Mouse (Mus musculus): ENCODE results near the gene 2810408A11Rik. TPM values are rescaled to one million over a fixed set of nuclear protein-coding genes. Genes with fewer than 3 reads are reported as not detected.

Gene 2810408A11Rik
- 12.6 and 13.0 TPM in 2 replicates for polyA plus RNA-seq (2015; fragmentation: Nextera tagmentation; extraction: Ambion mirVana)

DNA sequence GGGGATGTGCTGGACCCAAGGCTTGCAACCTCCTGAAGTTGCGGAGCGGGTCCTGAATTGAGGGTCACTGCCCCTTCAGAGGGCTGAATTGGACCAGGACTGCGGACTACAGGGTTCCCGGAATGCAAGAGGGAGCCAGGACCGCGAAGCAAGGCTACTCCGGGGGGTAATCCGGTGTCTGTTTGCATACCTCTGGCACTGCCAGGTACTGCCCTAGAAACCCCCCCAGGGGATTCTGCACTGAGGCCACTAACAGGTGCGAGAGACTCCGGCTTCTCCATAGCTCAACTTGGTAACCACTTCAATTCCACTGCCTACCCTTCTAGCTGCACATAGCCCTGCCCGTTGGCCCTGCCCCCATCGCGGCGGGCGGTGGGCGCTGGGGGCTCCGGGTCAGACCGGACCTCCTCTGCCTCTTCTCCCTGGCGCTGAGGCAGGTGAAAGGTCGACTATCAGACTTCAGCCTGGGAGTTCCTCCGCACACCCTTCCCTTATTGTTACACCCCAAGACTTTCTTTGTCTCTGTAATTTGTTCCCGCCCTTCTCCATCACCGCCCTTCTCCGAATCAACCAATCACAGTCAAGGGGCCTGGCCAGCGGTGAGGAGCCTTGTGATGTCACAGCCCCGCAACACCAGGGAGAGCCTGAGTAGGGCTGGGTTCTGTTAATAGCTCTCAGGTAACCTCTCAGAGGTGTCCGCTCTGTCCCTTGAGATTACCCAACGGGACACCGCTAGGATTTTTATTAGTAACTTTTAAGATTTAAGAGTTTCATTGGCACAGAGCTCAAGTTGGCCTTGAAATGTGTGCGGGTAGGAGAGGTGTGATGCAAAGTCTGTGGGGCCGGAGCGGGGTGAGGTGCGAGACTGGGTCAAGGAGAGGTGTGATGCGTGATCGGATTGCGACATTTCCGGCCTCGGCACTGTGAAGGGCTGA is at the start of gene 2810408A11Rik, which contains the start of gene Neurl4:
2810408A11Rik (minus strand) TSS at position 517 of the 935 bp plus-strand sequence.
Neurl4 (plus strand) TSS at position 602 of the 935 bp plus-strand sequence.
- Histone ChIP-seq H3K4me3 (replicated peaks) (peak within 1 kb of the TSS; percentile 96), H3K36me3 (peaks cover 24% of the 10 kb centered on the region), H3K27ac (peak within 1 kb of the TSS; percentile 99), H3K4me1 (peaks cover 31% of the 10 kb centered on the region), H3K9ac (peak within 1 kb of the TSS; percentile 93), H3K9me3 (replicated peaks) (no peaks in the 10 kb centered on the region), H3K27me3 (no peaks in the 10 kb centered on the region), H3K4me2 (peak within 1 kb of the TSS; percentile 97)
- under 1% methylated on average over 38 of the region's 38 CpGs for whole genome bisulfite sequencing
- peak; percentile 97 for ATAC-seq (replicated peaks; ENCODE audit: low FRiP score)

DNA sequence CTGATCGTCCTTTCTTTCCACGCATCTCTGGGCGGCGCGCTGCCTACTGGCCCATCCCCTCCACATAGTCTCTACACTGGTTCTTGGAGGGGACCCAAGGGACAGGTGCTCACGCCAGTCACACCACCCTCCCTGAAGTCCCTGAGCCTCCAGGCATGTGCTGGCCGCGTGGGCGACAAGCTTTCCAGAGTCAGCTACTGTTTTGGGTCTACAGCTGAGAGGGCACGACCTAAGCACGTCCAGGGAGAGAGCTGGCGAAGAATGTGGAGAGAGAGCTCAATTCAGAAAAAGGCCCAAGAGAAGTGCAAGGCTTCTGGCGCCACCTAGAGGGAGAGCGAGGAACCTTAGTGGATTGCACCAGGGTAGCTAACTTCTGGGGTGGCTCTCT is 48.0 kb upstream of the 2810408A11Rik start:
- H3K4me3 ChIP-seq (replicated peaks): peak overlapping the region; percentile 63
- H3K27ac ChIP-seq: peak overlapping the region; percentile 94
- peak overlapping the region; percentile 69 for H3K4me2 ChIP-seq
- H3K4me1 ChIP-seq: peaks cover 37% of the 10 kb centered on the region
- peak overlapping the region; percentile 62 for H3K9ac ChIP-seq
- H3K36me3 ChIP-seq: peaks cover 18% of the 10 kb centered on the region
- H3K27me3 ChIP-seq: peaks cover 12% of the 10 kb centered on the region
- peak; percentile 53 for ATAC-seq (replicated peaks; ENCODE audit: low FRiP score)
- WGBS: under 1% methylated on average over 14 of the region's 14 CpGs
- H3K9me3 ChIP-seq (replicated peaks): no peaks in the 10 kb centered on the region

DNA sequence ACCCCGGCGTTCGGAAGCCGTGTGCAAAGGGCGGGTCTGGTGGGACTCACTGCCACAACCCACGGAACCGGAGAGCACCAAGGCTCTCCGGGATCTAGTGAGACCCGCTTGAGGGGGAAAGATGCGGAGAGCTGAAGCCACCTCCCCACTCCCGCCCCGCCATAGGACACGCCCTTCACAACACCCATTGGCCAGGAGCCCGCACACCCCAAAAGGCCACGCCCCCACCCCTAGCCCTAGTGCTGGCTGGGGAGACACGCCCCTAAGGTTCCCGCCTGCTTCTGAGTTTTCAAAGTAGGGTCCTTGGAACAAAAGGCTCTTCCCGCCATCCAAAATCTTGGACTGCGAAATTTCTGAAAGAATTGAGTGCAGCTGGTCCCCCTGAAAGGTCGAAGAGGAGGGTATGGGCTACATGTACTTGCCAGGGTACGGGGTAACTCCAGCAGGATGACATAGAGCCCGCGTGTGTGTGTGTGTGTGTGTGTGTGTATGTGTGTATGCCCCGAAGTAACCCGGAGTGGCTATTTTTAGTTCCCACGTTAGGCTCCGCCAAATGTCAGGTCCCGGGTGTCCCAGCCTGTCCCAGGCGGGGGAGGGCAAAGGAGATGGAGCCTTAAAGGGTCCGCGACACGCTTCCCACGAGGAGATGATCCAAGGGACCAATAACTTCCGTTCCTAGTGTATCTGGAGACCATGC is 47.4 kb upstream of the 2810408A11Rik start, which contains the start of gene Slc2a4:
Slc2a4 (minus strand) TSS at position 123 of the 697 bp plus-strand sequence.
- peak; percentile 93 for ATAC-seq (replicated peaks; ENCODE audit: low FRiP score)
- WGBS: under 1% methylated on average over 34 of the region's 34 CpGs
- Histone ChIP-seq H3K36me3 (peaks cover 22% of the 10 kb centered on the region), H3K4me2 (peak within 1 kb of the TSS; percentile 69), H3K27me3 (peaks cover 12% of the 10 kb centered on the region), H3K4me3 (replicated peaks) (peak within 1 kb of the TSS; percentile 63), H3K27ac (peak within 1 kb of the TSS; percentile 94), H3K9ac (peak within 1 kb of the TSS; percentile 62), H3K9me3 (replicated peaks) (no peaks in the 10 kb centered on the region), H3K4me1 (peaks cover 37% of the 10 kb centered on the region)

DNA sequence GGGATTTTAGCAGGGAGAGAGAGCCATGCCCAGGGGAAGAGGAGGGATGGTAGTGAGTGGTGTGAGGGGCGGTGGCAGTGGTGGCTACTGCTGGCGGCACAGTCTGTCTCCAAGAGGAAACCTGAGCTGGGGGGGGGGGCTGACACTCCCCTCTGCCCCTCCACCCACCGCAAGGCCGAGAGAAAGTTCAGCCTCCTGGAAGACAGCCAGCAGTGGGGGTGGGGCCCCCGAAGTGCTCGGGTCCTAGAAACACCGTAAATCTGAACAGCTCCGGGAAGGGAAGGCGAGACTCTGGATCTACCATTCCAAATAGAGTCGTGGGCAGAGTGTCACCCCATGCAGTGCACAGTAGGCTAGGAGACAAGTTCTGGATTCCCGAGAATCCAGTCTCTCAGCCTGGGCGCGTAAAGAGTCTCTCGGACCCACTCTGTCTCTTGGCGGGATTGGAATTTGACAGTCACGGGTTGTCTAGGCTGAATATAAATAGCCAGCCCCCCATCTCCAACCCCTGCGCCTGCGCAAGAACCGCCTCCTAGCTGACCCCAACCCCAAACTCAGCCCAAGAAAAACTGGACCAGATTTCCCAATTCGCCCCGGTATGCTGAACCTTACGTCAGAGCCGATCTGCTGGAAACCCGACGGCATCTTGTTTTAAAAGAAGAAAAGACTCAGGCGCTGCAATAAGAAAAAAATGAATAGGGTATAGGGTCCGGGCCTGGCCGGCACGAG is 46.7 kb upstream of the 2810408A11Rik start:
- peaks cover 28% of the 10 kb centered on the region for H3K36me3 ChIP-seq
- peak; percentile 54 for ATAC-seq (replicated peaks; ENCODE audit: low FRiP score)
- peak overlapping the region; percentile 69 for H3K4me2 ChIP-seq
- peak overlapping the region; percentile 63 for H3K4me3 ChIP-seq (replicated peaks)
- H3K9ac ChIP-seq: peak overlapping the region; percentile 62
- 2% methylated on average over 29 of the region's 29 CpGs for WGBS
- peaks cover 9% of the 10 kb centered on the region for H3K27me3 ChIP-seq
- H3K9me3 ChIP-seq (replicated peaks): no peaks in the 10 kb centered on the region
- H3K27ac ChIP-seq: peak overlapping the region; percentile 94
- H3K4me1 ChIP-seq: peaks cover 37% of the 10 kb centered on the region

DNA sequence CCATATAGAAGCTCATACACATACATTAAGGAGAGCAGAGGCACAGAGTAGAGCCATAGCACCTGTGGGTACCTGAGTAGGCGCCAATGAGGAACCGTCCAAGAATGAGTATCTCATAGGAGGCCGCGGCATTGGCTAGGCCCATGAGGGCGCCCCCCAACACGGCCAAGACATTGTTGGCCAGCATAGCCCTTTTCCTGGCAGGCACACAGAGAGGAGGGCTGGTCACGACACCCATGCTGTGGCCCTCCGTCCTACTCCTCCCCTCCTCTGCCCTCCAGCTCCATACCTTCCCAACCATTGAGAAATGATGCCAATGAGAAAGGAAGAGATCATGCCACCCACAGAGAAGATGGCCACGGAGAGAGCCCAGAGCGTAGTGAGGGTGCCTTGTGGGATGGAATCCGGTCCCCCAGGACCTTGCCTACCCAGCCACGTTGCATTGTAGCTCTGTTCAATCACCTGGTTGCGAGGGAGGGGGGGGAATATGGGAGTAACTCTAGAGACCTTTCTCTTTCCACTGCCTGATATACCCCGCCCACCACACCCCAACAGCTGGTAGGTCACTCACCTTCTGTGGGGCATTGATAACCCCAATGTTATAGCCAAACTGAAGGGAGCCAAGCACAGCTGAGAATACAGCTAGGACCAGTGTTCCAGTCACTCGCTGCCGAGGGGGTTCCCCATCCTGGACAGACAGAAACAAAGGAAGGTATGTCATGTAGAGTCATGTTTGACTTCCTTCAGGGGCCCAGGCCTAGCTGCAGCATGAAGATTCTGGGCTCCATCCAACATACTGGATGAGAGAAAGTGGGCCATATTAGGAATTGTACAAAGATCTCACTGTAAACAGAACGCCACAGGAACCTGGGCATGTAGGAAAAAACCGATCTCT is 45.5 kb upstream of the 2810408A11Rik start:
- 90% methylated on average over 18 of the region's 18 CpGs for WGBS
- no peak for ATAC-seq (replicated peaks; ENCODE audit: low FRiP score)
- Histone ChIP-seq H3K9ac (peak overlapping the region; percentile 62; the same call in 1 of the 2 replicates), H3K9me3 (replicated peaks) (no peaks in the 10 kb centered on the region), H3K27me3 (peaks cover 3% of the 10 kb centered on the region; the same call in 1 of the 2 replicates), H3K36me3 (peaks cover 31% of the 10 kb centered on the region), H3K4me2 (peak overlapping the region; percentile 69), H3K4me1 (peaks cover 37% of the 10 kb centered on the region), H3K4me3 (replicated peaks) (peak overlapping the region; percentile 63), H3K27ac (peak overlapping the region; percentile 94)

DNA sequence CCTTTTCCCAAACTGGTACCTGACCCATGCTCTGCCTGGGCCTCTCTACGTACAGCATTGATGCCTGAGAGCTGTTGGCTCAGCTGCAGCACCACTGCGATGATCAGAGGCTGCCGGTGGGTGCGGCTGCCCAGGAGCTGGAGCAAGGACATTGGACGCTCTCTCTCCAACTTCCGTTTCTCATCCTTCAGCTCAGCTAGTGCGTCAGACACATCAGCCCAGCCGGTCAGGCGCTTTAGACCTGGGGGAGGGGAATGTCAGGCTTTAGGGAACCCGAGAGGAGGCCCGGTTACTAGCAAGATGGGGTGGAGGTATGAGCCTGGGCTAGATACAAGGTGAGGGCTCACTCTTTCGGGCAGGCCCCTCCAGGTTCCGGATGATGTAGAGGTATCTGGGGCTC is 44.4 kb upstream of the 2810408A11Rik start:
- H3K4me3 ChIP-seq (replicated peaks): no peak overlapping the region
- H3K9ac ChIP-seq: no peak overlapping the region
- H3K4me2 ChIP-seq: no peak overlapping the region

DNA sequence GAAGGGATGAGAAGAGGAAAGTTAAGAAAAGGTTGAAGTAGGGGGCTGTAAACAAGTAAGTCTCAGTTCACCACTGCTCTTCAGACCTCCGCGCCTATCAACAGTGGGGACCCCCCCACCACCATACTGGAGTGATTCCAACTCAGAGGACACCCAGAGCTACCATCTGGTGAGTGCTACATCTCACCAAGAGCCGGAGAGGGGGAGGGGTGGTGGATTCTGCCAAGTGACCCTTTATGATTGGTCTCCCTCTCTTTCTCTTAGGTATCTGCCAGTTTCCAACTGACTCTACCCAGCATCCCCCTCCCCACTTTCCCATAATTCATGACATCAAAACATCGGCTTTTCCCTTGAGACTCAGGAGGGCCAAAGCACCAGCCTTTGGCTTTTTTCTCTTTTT is 40.2 kb upstream of the 2810408A11Rik start:
- Histone ChIP-seq H3K4me2 (no peak overlapping the region), H3K9ac (no peak overlapping the region), H3K36me3 (peaks cover 35% of the 10 kb centered on the region), H3K27me3 (peaks cover 26% of the 10 kb centered on the region), H3K4me3 (replicated peaks) (no peak overlapping the region), H3K9me3 (replicated peaks) (no peaks in the 10 kb centered on the region), H3K4me1 (peaks cover 40% of the 10 kb centered on the region), H3K27ac (no peak overlapping the region)
- ATAC-seq (replicated peaks; ENCODE audit: low FRiP score): no peak
- WGBS: 72% methylated on average over 4 of the region's 4 CpGs

More for the DNA sequence above, 44.4 kb upstream of the 2810408A11Rik start:
- Histone ChIP-seq H3K36me3 (peaks cover 33% of the 10 kb centered on the region), H3K4me1 (peaks cover 37% of the 10 kb centered on the region), H3K27ac (no peak overlapping the region), H3K27me3 (no peaks in the 10 kb centered on the region), H3K9me3 (replicated peaks) (no peaks in the 10 kb centered on the region)
- ATAC-seq (replicated peaks; ENCODE audit: low FRiP score): no peak
- 66% methylated on average over 13 of the region's 13 CpGs for WGBS

DNA sequence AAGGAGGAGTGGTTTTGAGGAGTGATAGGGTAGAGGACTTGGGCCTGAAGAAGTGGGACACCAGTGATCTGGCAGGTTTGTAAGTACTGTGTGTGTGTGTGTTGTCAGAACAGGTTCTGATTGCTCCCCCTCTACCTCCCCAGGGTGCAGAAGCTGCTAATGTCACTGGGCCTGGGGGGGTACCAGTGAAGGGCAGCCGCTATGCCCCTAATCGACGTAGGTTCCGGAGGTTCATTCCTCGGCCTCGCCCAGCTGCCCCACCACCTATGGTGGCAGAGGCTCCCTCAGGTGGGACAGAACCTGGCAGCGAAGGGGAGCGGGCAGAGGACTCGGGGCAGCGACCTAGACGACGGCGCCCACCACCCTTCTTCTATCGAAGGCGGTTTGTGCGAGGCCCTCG is 38.9 kb upstream of the 2810408A11Rik start:
- peaks cover 33% of the 10 kb centered on the region for H3K27me3 ChIP-seq
- ATAC-seq (replicated peaks; ENCODE audit: low FRiP score): no peak
- H3K4me2 ChIP-seq: no peak overlapping the region
- no peaks in the 10 kb centered on the region for H3K9me3 ChIP-seq (replicated peaks)
- peaks cover 27% of the 10 kb centered on the region for H3K36me3 ChIP-seq
- WGBS: 94% methylated on average over 17 of the region's 17 CpGs
- no peak overlapping the region for H3K9ac ChIP-seq
- no peak overlapping the region for H3K27ac ChIP-seq
- no peak overlapping the region for H3K4me3 ChIP-seq (replicated peaks)
- peaks cover 45% of the 10 kb centered on the region for H3K4me1 ChIP-seq

DNA sequence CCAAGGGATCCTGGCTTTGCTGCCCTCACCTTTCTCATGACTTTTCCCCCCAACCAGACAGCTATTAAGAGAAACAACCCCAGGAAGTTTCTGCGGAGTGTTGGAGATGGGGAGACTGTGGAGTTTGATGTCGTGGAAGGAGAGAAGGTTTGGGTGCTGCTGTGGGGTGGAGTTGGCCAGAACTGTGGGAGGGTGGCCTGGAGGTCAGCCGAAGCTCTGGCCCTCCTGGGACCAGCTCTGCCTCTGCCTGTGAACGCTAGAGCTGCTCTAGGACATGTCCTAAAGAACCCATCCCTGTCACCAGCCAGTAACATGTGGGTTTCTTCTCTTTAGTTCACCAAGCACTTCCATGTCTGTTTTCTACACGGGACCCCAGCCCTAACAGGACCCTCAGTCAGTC is 38.4 kb upstream of the 2810408A11Rik start:
- 54% methylated on average over 5 of the region's 5 CpGs for WGBS
- no peak overlapping the region for H3K27ac ChIP-seq
- H3K4me2 ChIP-seq: no peak overlapping the region
- no peak for ATAC-seq (replicated peaks; ENCODE audit: low FRiP score)
- peaks cover 51% of the 10 kb centered on the region for H3K4me1 ChIP-seq
- no peak overlapping the region for H3K9ac ChIP-seq
- H3K4me3 ChIP-seq (replicated peaks): no peak overlapping the region
- H3K36me3 ChIP-seq: peaks cover 22% of the 10 kb centered on the region
- H3K27me3 ChIP-seq: peaks cover 34% of the 10 kb centered on the region
- no peaks in the 10 kb centered on the region for H3K9me3 ChIP-seq (replicated peaks)

DNA sequence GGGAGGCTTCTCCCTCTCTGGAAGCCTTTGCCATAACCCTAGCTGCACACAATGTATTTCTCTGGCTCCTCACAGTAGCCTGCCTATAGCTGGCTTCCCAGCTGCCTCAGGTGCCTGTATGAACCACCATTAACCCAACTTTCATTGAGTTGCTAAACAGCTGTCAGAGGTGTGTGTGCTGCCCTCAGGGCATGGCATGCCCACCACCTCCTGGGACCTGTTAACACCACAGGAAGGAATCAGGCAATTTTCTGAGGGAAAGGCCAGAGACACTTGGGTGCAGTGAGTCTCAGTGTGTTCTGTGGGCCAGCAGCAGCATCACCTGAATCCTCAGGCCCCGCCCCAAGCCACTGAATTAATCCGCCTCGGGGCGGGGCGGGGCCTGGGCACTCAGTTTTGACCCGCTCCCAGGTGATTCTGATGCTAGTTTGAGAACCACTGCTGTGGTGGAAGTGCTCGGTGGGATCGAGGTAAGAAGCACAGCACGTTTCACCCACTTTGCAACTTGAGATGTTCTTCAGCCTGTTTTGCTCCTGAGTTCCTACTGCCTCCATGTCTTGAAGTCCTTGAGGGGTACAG is 37.7 kb upstream of the 2810408A11Rik start:
- no peak for ATAC-seq (replicated peaks; ENCODE audit: low FRiP score)
- no peak overlapping the region for H3K4me2 ChIP-seq
- H3K27ac ChIP-seq: 0 out of 2 replicates have a peak overlapping the region, but pooled peaks have one; percentile 37
- no peak overlapping the region for H3K4me3 ChIP-seq (replicated peaks)
- peaks cover 34% of the 10 kb centered on the region for H3K27me3 ChIP-seq
- peaks cover 54% of the 10 kb centered on the region for H3K4me1 ChIP-seq
- WGBS: 32% methylated on average over 9 of the region's 9 CpGs
- H3K36me3 ChIP-seq: peaks cover 16% of the 10 kb centered on the region
- H3K9me3 ChIP-seq (replicated peaks): no peaks in the 10 kb centered on the region
- H3K9ac ChIP-seq: no peak overlapping the region

All from kidney, embryonic 15.5 days (tissue).